Mouse (Mus musculus) liver, adult 2 months (tissue): ENCODE results near the gene Map3k1. TPM values are rescaled to one million over a fixed set of nuclear protein-coding genes. Genes with fewer than 3 reads are reported as not detected.

ENCODE experiments used
- DNase-seq: peaks from one replicate; pipeline ENCODE4 v3.0.0-alpha.2; 2011; ENCODE audit warnings: low read depth, low spot score; ENCODE audit errors: extremely low read depth
- H3K27ac ChIP-seq: fragments of 200-500 bp; replicated peaks from 2 replicates; pipeline ENCODE4 v1.5.1; 2012; ENCODE audit warnings: low read depth, mild to moderate bottlenecking, control low read depth, inconsistent platforms, low read length; ENCODE audit not compliant: insufficient read depth
- H3K27me3 ChIP-seq: fragments of 200-500 bp; 2 replicates; pipeline ENCODE4 v1.6.1; 2012; ENCODE audit warnings: mild to moderate bottlenecking, moderate library complexity, low read length, inconsistent platforms; ENCODE audit not compliant: control insufficient read depth, insufficient read depth
- H3K36me3 ChIP-seq: fragments of 200-500 bp; 2 replicates; pipeline ENCODE4 v1.6.1; 2012; ENCODE audit warnings: low read length, inconsistent platforms; ENCODE audit not compliant: control insufficient read depth, insufficient read depth
- H3K4me1 ChIP-seq: fragments of 200-500 bp; 2 replicates; pipeline ENCODE4 v1.6.1; 2011; ENCODE audit warnings: low read length; ENCODE audit not compliant: control insufficient read depth, insufficient read depth
- H3K4me3 ChIP-seq: fragments of 200-500 bp; 2 replicates; pipeline ENCODE4 v1.5.1; 2011; ENCODE audit warnings: low read depth, mild to moderate bottlenecking, control low read depth, low read length, moderate library complexity; ENCODE audit not compliant: insufficient read depth
- H3K79me2 ChIP-seq: fragments of 200-500 bp; 2 replicates; pipeline ENCODE4 v1.6.1; 2012; ENCODE audit warnings: inconsistent platforms, mild to moderate bottlenecking, low read length, moderate library complexity; ENCODE audit not compliant: control insufficient read depth, insufficient read depth
- H3K9ac ChIP-seq: fragments of 200-500 bp; 2 replicates; pipeline ENCODE4 v1.6.1; 2012; ENCODE audit warnings: low read depth, mild to moderate bottlenecking, control low read depth, inconsistent platforms, low read length
- CTCF ChIP-seq: fragments of 200-500 bp; IDR thresholded peaks from 2 replicates; pipeline ENCODE4 v1.5.1; 2011; ENCODE audit warnings: low read depth, low read length, control low read depth
- POLR2A ChIP-seq: fragments of 200-500 bp; IDR thresholded peaks from 2 replicates; pipeline ENCODE4 v1.6.1; 2011; ENCODE audit warnings: low read length, control low read depth; ENCODE audit not compliant: insufficient read depth; ENCODE audit errors: extremely low read depth
- WGBS: fragments of 180-500 bp; shearing (Covaris S2); methylation state at CpG from one replicate; pipeline ENCODE4 v1.1.7; 2018; 5-methylcytosine and 5-hydroxymethylcytosine counted together
- polyA plus RNA-seq: library from polyadenylated mRNA; depleted of rRNA; stranded (reverse); fragments of >200 nt; gene quantifications from 2 replicates; pipeline ENCODE4 v1.2.3, GENCODE M21; 2012
- total RNA-seq: library from RNA; depleted of rRNA; stranded (reverse); fragments of >200 nt; gene quantifications from 2 replicates; pipeline ENCODE4 v1.2.3, GENCODE M21; 2014

Gene Map3k1
- total and polyA plus RNA-seq, 2 experiments = 4.5 to 7.9 TPM

GRCm38 (mm10) chr13:111748301-111749062, 60.3 kb downstream of the Map3k1 start:
- TF ChIP-seq CTCF = no peak
- DNase-seq = no peak
- Histone ChIP-seq H3K4me1 (no peaks in the 10 kb centered on the region; the same call in 1 of the 2 replicates), H3K36me3 (peaks cover 46% of the 10 kb centered on the region), H3K27me3 (no peaks in the 10 kb centered on the region), H3K9ac (no peak overlapping the region), H3K27ac (no peak overlapping the region), H3K4me3 (no peak overlapping the region), H3K79me2 (no peaks in the 10 kb centered on the region)
- 96% methylated on average over 28 of the region's 28 CpGs for WGBS

- WGBS = 89% methylated on average over 5 of the region's 5 CpGs
- Histone ChIP-seq H3K27ac (no peak overlapping the region), H3K4me1 (no peaks in the 10 kb centered on the region; the same call in 1 of the 2 replicates), H3K27me3 (no peaks in the 10 kb centered on the region), H3K4me3 (no peak overlapping the region), H3K36me3 (peaks cover 35% of the 10 kb centered on the region), H3K9ac (no peak overlapping the region), H3K79me2 (no peaks in the 10 kb centered on the region)
- no peak for DNase-seq
- no peak for TF ChIP-seq CTCF
- TF ChIP-seq POLR2A = no peak
Measured at GRCm38 (mm10) chr13:111746831-111747230, 62.0 kb downstream of the Map3k1 start.

- no peak for DNase-seq
- H3K4me3 ChIP-seq = no peak overlapping the region
- peaks cover 26% of the 10 kb centered on the region for H3K36me3 ChIP-seq
- no peaks in the 10 kb centered on the region for H3K79me2 ChIP-seq
- H3K4me1 ChIP-seq = no peaks in the 10 kb centered on the region; the same call in 1 of the 2 replicates
- no peaks in the 10 kb centered on the region for H3K27me3 ChIP-seq
- no peak for TF ChIP-seq POLR2A
- no peak for TF ChIP-seq CTCF
- no peak overlapping the region for H3K9ac ChIP-seq
- 83% methylated on average over 7 of the region's 7 CpGs for WGBS
- H3K27ac ChIP-seq = no peak overlapping the region
Measured at GRCm38 (mm10) chr13:111745216-111745615, 63.6 kb downstream of the Map3k1 start.

- no peaks in the 10 kb centered on the region for H3K79me2 ChIP-seq
- TF ChIP-seq POLR2A (no peak), CTCF (no peak)
- no peaks in the 10 kb centered on the region; the same call in 1 of the 2 replicates for H3K4me1 ChIP-seq
- no peak for DNase-seq
- H3K27ac ChIP-seq = no peak overlapping the region
- WGBS = 71% methylated on average over 6 of the region's 6 CpGs
- no peak overlapping the region for H3K9ac ChIP-seq
- no peak overlapping the region for H3K4me3 ChIP-seq
- peaks cover 18% of the 10 kb centered on the region for H3K36me3 ChIP-seq
- no peaks in the 10 kb centered on the region for H3K27me3 ChIP-seq
Measured at GRCm38 (mm10) chr13:111744233-111745000, 64.4 kb downstream of the Map3k1 start.

GRCm38 (mm10) chr13:111741991-111742615, 66.7 kb downstream of the Map3k1 start:
- H3K9ac ChIP-seq = no peak overlapping the region
- H3K79me2 ChIP-seq = no peaks in the 10 kb centered on the region
- 63% methylated on average over 6 of the region's 6 CpGs for WGBS
- peaks cover 4% of the 10 kb centered on the region; the same call in 1 of the 2 replicates for H3K36me3 ChIP-seq
- H3K27me3 ChIP-seq = no peaks in the 10 kb centered on the region
- H3K27ac ChIP-seq = no peak overlapping the region
- H3K4me3 ChIP-seq = no peak overlapping the region
- no peaks in the 10 kb centered on the region for H3K4me1 ChIP-seq
- TF ChIP-seq POLR2A (no peak), CTCF (peak; percentile 53)
- peak; percentile 54 for DNase-seq
